ENCODE assay signal across 11 mouse cellular contexts in the genomic region with DNA sequence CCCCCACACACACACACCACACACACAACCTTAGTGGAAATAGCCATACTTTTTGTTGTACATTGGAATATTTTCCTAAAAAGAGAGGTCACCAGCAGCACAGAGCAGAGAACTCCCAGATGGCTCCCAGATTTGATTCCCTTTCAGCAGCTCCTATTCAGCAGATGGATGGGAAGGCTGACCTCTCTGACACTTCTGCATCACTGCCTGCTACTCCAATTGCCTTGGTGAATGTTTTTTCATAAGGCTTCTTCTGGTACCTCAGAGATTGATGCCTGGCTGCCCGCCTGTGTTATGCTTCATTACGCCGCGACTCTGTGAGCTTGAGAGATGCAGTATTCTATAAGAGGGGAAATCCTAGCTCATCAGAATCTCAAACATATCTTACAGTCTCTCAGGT.
DNase-seq lines count a peak whose midpoint lies in the region; ATAC-seq and TF ChIP-seq lines count a peak whose summit lies in the region.
"Had no signal": no experiment of that assay in that cellular context is flagged by ENCODE, and none has a peak within 500 bp of the region (broad histone marks: within the 10 kb centered on the region; RNA-seq: fewer than 3 reads in every experiment).

No protein-coding gene starts in this region.

- H3K4me3 ChIP-seq in kidney, embryonic 15.5 days (replicated peaks): no peak overlapping the region
- no peak overlapping the region for H3K4me3 ChIP-seq in forebrain, embryonic 15.5 days
- H3K4me3 ChIP-seq in midbrain, embryonic 11.5 days (ENCODE audit: low read depth, low read length): no peak overlapping the region
- no peak overlapping the region for H3K4me3 ChIP-seq in layer of hippocampus, adult 2 months

- no peaks in the 10 kb centered on the region for H3K27me3 ChIP-seq in kidney, embryonic 15.5 days
- no peaks in the 10 kb centered on the region for H3K27me3 ChIP-seq in forebrain, embryonic 15.5 days
- no peaks in the 10 kb centered on the region for H3K27me3 ChIP-seq in midbrain, embryonic 11.5 days (ENCODE audit: control insufficient read depth, insufficient read depth, low read length)
- H3K27me3 ChIP-seq: CH12.LX had no signal

- H3K36me3 ChIP-seq in kidney, embryonic 15.5 days: no peaks in the 10 kb centered on the region
- no peaks in the 10 kb centered on the region for H3K36me3 ChIP-seq in forebrain, embryonic 15.5 days
- no peaks in the 10 kb centered on the region for H3K36me3 ChIP-seq in midbrain, embryonic 11.5 days (ENCODE audit: control insufficient read depth, insufficient read depth, low read length)

- H3K9ac ChIP-seq in kidney, embryonic 15.5 days: no peak overlapping the region
- no peak overlapping the region for H3K9ac ChIP-seq in forebrain, embryonic 15.5 days (replicated peaks)
- no peak overlapping the region for H3K9ac ChIP-seq in midbrain, embryonic 11.5 days (ENCODE audit: low read length)
- H3K9ac ChIP-seq: lung, embryonic 14.5 days had no signal

- H3K27ac ChIP-seq in kidney, embryonic 15.5 days: 0 out of 2 replicates have a peak overlapping the region, but pooled peaks have one; percentile 41
- no peak overlapping the region for H3K27ac ChIP-seq in forebrain, embryonic 15.5 days (replicated peaks)
- no peak overlapping the region for H3K27ac ChIP-seq in midbrain, embryonic 11.5 days (ENCODE audit: low read depth, low read length)
- H3K27ac ChIP-seq in layer of hippocampus, adult 2 months: no peak overlapping the region

- peaks cover 18% of the 10 kb centered on the region for H3K4me1 ChIP-seq in kidney, embryonic 15.5 days
- H3K4me1 ChIP-seq in forebrain, embryonic 15.5 days: no peaks in the 10 kb centered on the region
- no peaks in the 10 kb centered on the region; the same call in 1 of the 2 replicates for H3K4me1 ChIP-seq in midbrain, embryonic 11.5 days (ENCODE audit: control insufficient read depth, insufficient read depth, low read length)

- no peak overlapping the region for H3K4me2 ChIP-seq in kidney, embryonic 15.5 days
- no peak overlapping the region for H3K4me2 ChIP-seq in forebrain, embryonic 15.5 days (replicated peaks)
- no peak overlapping the region for H3K4me2 ChIP-seq in midbrain, embryonic 11.5 days
- H3K4me2 ChIP-seq: lung, embryonic 14.5 days had no signal

- WGBS in kidney, embryonic 15.5 days: 26% methylated on average over 4 of the region's 4 CpGs
- 54% methylated on average over 4 of the region's 4 CpGs for WGBS in forebrain, embryonic 15.5 days
- 32% methylated on average over 4 of the region's 4 CpGs for WGBS in midbrain, embryonic 11.5 days

- no peak for TF ChIP-seq CTCF in layer of hippocampus, adult 2 months (conservative IDR thresholded peaks at IDR 0.05)

- ATAC-seq in kidney, embryonic 15.5 days (replicated peaks; ENCODE audit: low FRiP score): peak; percentile 91
- 0 out of 2 replicates have a peak, but pooled peaks have one; percentile 41 for ATAC-seq in forebrain, embryonic 15.5 days (replicated peaks)
- peak; percentile 78 for ATAC-seq in midbrain, embryonic 11.5 days (ENCODE audit: low FRiP score)

- H3K9me3 ChIP-seq in kidney, embryonic 15.5 days (replicated peaks): no peaks in the 10 kb centered on the region
- H3K9me3 ChIP-seq in forebrain, embryonic 15.5 days: no peaks in the 10 kb centered on the region
- H3K9me3 ChIP-seq in midbrain, embryonic 11.5 days (ENCODE audit: control insufficient read depth, low read length): no peaks in the 10 kb centered on the region

- no peak for DNase-seq in kidney, postnatal 14 days
- DNase-seq in midbrain, embryonic 11.5 days (ENCODE audit: low spot score, missing footprints): peak; percentile 79
- DNase-seq in retina, embryonic 14.5 days (ENCODE audit: low spot score): peak; percentile 80
- no peak for DNase-seq in adrenal gland, postnatal 14 days
- DNase-seq in layer of hippocampus, adult 2 months (ENCODE audit: low spot score in 2 of 2): no peak
- DNase-seq: adrenal gland, adult 8-10 months; heart, postnatal 4 days; lung, embryonic 14.5 days had no signal

Comparison
In these comparisons a context has a peak if more than half of its experiments do, and no peak if none do; other contexts are left out.
1. ATAC-seq: peak in every context shown above with its lines; median percentile 91 in kidney, embryonic 15.5 days; 78 in midbrain, embryonic 11.5 days; 41 in forebrain, embryonic 15.5 days.
2. DNase-seq: peak in midbrain, embryonic 11.5 days (single experiment) and retina, embryonic 14.5 days (single experiment); none in kidney, postnatal 14 days (single experiment), adrenal gland, postnatal 14 days (single experiment) and layer of hippocampus, adult 2 months (0 of 2).